ENCODE assay signal across 32 mouse cellular contexts in genomic region chr8:77741050-77741777, GRCm38 (mm10). TPM values are rescaled to one million over a fixed set of nuclear protein-coding genes. Genes with fewer than 3 reads are reported as not detected.
A peak's percentile ranks its signal among the peaks of the same experiment; 100 is the strongest.
DNase-seq lines count a peak whose midpoint lies in the region; ATAC-seq and TF ChIP-seq lines count a peak whose summit lies in the region.
"Had no signal": no experiment of that assay in that cellular context is flagged by ENCODE, and none has a peak within 500 bp of the region (broad histone marks: within the 10 kb centered on the region; RNA-seq: fewer than 3 reads in every experiment).

No protein-coding gene starts in this region.

- no peak overlapping the region for H3K4me2 ChIP-seq in intestine, embryonic 16.5 days (ENCODE audit: low read depth, low read length)
- H3K4me2 ChIP-seq: hindbrain, embryonic 12.5 days; intestine, embryonic 15.5 days; limb, embryonic 12.5 days; liver, embryonic 15.5 days; lung, embryonic 14.5 days; neural tube, embryonic 12.5 days had no signal

- intact Hi-C loops in left cerebral cortex, postnatal 14 days (cut with DNase I), result no loop called here
- intact Hi-C loops in left cerebral cortex, adult 2 months (cut with DNase I), result no loop called here

- WGBS in intestine, embryonic 16.5 days, result 90% methylated on average over 6 of the region's 6 CpGs

- H3K9me3 ChIP-seq in intestine, embryonic 16.5 days (ENCODE audit: control insufficient read depth, low read length), result no peaks in the 10 kb centered on the region
- H3K9me3 ChIP-seq: heart, embryonic 10.5 days; hindbrain, embryonic 12.5 days; intestine, embryonic 15.5 days; limb, embryonic 12.5 days; liver, embryonic 15.5 days; midbrain, embryonic 10.5 days; neural tube, embryonic 12.5 days had no signal

- H3K36me3 ChIP-seq in intestine, embryonic 16.5 days (ENCODE audit: control insufficient read depth, insufficient read depth, low read length), result no peaks in the 10 kb centered on the region
- H3K36me3 ChIP-seq: heart, embryonic 10.5 days; hindbrain, embryonic 12.5 days; intestine, embryonic 15.5 days; limb, embryonic 12.5 days; liver, embryonic 15.5 days; midbrain, embryonic 10.5 days; neural tube, embryonic 12.5 days had no signal

- H3K4me1 ChIP-seq in intestine, embryonic 16.5 days (ENCODE audit: control insufficient read depth, insufficient read depth, low read length), result 0 out of 2 replicates have a peak, but pooled peaks cover 2% of the 10 kb centered on the region
- H3K4me1 ChIP-seq: hindbrain, embryonic 12.5 days; limb, embryonic 12.5 days; liver, embryonic 15.5 days; midbrain, embryonic 10.5 days; neural tube, embryonic 12.5 days had no signal

- DNase-seq in layer of hippocampus, adult 11-12 months (ENCODE audit: low spot score), result peak; percentile 9
- DNase-seq in layer of hippocampus, postnatal 25 days (ENCODE audit: extremely low spot score in 1 of 2, low spot score in 1 of 2), result no peak
- DNase-seq in left cerebral cortex, postnatal 14 days (ENCODE audit: low spot score in 2 of 2), result peak; percentile 15 to 36
- DNase-seq in left cerebral cortex, adult 2 months (ENCODE audit: extremely low spot score in 1 of 2, low spot score in 2 of 2), result no peak
- DNase-seq in brain, adult 2 months (ENCODE audit: low read depth, low spot score), result peak; percentile 61
- DNase-seq: adrenal gland, postnatal 25 days; B cell, adult 2 months; cerebellum, adult 18-20 months; cerebellum, postnatal 10 days; gastrocnemius, postnatal 10 days; heart, postnatal 36 days; kidney, adult 8-10 months; kidney, postnatal 4 days; lung, embryonic 14.5 days; lung, postnatal 14 days; right cerebral cortex, postnatal 4 days; thymus, postnatal 4 days had no signal

- no peak overlapping the region for H3K9ac ChIP-seq in intestine, embryonic 16.5 days (ENCODE audit: low read depth, low read length)
- H3K9ac ChIP-seq: hindbrain, embryonic 12.5 days; intestine, embryonic 15.5 days; limb, embryonic 12.5 days; liver, embryonic 15.5 days; lung, embryonic 14.5 days; neural tube, embryonic 12.5 days had no signal

- TF ChIP-seq CTCF in left cerebral cortex, adult 2 months (IDR thresholded peaks at IDR 0.05), result no peak

- H3K27me3 ChIP-seq in intestine, embryonic 16.5 days (replicated peaks; ENCODE audit: control insufficient read depth, insufficient read depth, low read length), result no peaks in the 10 kb centered on the region
- H3K27me3 ChIP-seq: hindbrain, embryonic 12.5 days; intestine, embryonic 15.5 days; limb, embryonic 12.5 days; liver, embryonic 15.5 days; neural tube, embryonic 12.5 days had no signal

- no peak overlapping the region for H3K27ac ChIP-seq in left cerebral cortex, adult 2 months
- H3K27ac ChIP-seq in intestine, embryonic 16.5 days (ENCODE audit: low read length), result no peak overlapping the region
- H3K27ac ChIP-seq: heart, embryonic 10.5 days; hindbrain, embryonic 12.5 days; hindbrain, postnatal 0 days; intestine, embryonic 15.5 days; kidney, postnatal 0 days; limb, embryonic 12.5 days; liver, embryonic 15.5 days; midbrain, embryonic 10.5 days; neural tube, embryonic 12.5 days had no signal

- ATAC-seq in granulocyte monocyte progenitor cell, adult 5-6 weeks (replicated peaks; ENCODE audit: poor library complexity, severe bottlenecking), result peak; percentile 63
- ATAC-seq in intestine, embryonic 16.5 days, result no peak
- ATAC-seq: forebrain, embryonic 16.5 days; hindbrain, postnatal 0 days; intestine, embryonic 15.5 days; midbrain, embryonic 16.5 days had no signal

- no peak overlapping the region for H3K4me3 ChIP-seq in left cerebral cortex, adult 2 months
- no peak overlapping the region for H3K4me3 ChIP-seq in intestine, embryonic 16.5 days (ENCODE audit: low read length)
- H3K4me3 ChIP-seq: erythroblast, embryonic 14.5 days; heart, embryonic 10.5 days; hindbrain, embryonic 12.5 days; intestine, embryonic 15.5 days; limb, embryonic 12.5 days; liver, embryonic 15.5 days; midbrain, embryonic 10.5 days; myocyte; neural tube, embryonic 12.5 days had no signal

RNA-seq across cellular contexts. Expression of gene Ednra, which starts 16.9 kb away (rescaled TPM):
- total RNA-seq in layer of hippocampus, postnatal 25 days (2021), result 1 to 10 TPM; 4.4 to 5.6 TPM
- 1 to 10 TPM; 5.1 to 5.3 TPM for total RNA-seq in left cerebral cortex, postnatal 14 days (2021)
- total RNA-seq in left cerebral cortex, adult 2 months (2021), result 1 to 10 TPM; 2.8 to 3.5 TPM
- total RNA-seq in granulocyte monocyte progenitor cell, adult 5-6 weeks (2014; fragmentation: Nextera tagmentation), result not detected in 2 replicates
- 0.82 TPM in 1 of 2 replicates, not detected in the other for total RNA-seq in granulocyte monocyte progenitor cell, adult 5-6 weeks (2017)
- 14.5 and 16.1 TPM in 2 replicates for polyA plus RNA-seq in intestine, embryonic 16.5 days (2015; fragmentation: Nextera tagmentation; extraction: Ambion mirVana)
- polyA plus RNA-seq: erythroblast, embryonic 14.5 days had no signal

Comparison
In these comparisons a context has a peak if more than half of its experiments do, and no peak if none do; other contexts are left out.
1. DNase-seq: peak in layer of hippocampus, adult 11-12 months (single experiment), left cerebral cortex, postnatal 14 days (2 of 2) and brain, adult 2 months (single experiment); none in layer of hippocampus, postnatal 25 days (0 of 2) and left cerebral cortex, adult 2 months (0 of 2).